Mouse (Mus musculus): ENCODE results near the gene Wdr11. TPM values are rescaled to one million over a fixed set of nuclear protein-coding genes. Genes with fewer than 3 reads are reported as not detected.

Wdr11 gene
- 38.6 and 41.1 TPM in 2 replicates for polyA plus RNA-seq (2014; fragmentation: Nextera tagmentation; extraction: Ambion mirVana)

DNA sequence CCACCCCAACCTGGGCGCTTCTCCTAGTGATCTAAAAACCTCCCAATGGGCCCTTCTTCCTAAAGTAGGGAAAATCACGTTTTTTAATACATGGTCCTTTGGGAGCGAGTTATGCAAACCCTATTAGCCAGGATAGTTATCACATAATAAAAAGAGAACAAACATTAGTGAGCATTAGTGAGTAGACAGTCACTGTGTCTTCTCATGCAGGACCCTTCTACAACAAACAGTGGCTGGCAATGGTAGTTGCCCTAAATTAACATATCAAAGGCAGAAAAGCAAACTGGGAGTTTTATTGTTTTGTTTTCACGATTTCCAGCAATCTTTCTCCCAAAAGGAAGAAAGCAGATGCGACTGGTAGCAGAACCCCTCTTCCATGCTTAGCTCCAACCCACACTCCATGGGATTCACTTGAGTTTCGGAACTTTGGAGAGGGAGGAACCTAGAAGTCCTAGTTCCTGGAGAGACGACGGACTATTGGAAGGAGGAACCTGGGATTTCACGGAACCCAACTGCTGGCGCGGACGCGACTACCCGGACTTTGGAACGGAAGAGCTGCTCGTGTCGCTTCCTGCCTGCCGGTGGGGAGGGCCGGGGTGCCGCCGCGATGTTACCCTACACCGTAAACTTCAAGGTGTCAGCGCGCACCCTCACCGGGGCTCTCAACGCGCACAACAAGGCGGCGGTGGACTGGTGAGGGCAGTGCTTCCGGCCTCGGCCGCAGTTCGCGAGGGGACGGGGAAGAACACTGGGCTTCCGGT lies at the start of gene Wdr11:
Gene Wdr11, plus strand, starts transcription at position 493 of the 761 bp plus-strand sequence.
- ATAC-seq (ENCODE audit: insufficient read depth): peak; percentile 96
- H3K27ac ChIP-seq (ENCODE audit: low read depth): peak within 1 kb of the TSS; percentile 92
- peaks cover 8% of the 10 kb centered on the region; the same call in 1 of the 2 replicates for H3K36me3 ChIP-seq (ENCODE audit: insufficient read depth)
- peak within 1 kb of the TSS; percentile 77 for H3K4me2 ChIP-seq
- TF ChIP-seq CTCF (IDR thresholded peaks at IDR 0.05; ENCODE audit: low read depth): no peak
- H3K4me3 ChIP-seq (ENCODE audit: low read depth, low read length): peak within 1 kb of the TSS; percentile 57
- 3% methylated on average over 37 of the region's 37 CpGs for WGBS
- H3K27me3 ChIP-seq (ENCODE audit: insufficient read depth, low read length): no peaks in the 10 kb centered on the region
- no peaks in the 10 kb centered on the region for H3K9me3 ChIP-seq (ENCODE audit: low read depth, low read length)
- no peaks in the 10 kb centered on the region for H3K4me1 ChIP-seq (ENCODE audit: insufficient read depth)
- peak; percentile 91 for DNase-seq
- H3K9ac ChIP-seq: peak within 1 kb of the TSS; percentile 86

DNA sequence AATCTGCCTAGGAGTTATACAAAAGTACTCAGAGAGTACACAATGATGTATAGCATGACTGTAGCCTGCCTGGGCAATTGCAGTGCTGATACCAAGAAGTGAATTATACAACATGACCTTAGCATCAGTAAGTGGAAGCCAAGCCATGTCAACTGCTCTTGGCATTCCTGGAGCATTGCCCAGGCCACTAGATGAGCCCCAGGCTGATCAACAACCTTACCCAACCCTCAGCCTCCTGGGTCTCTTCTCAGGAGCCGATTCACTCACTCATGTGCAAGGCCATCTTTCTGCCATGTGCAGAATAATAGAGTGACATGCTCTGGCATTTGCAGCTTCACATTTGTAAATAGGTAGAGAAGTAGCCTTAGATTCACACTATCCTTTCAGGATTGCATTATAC lies 24.1 kb upstream of the Wdr11 start:
- 89% methylated on average over 1 of the region's 1 CpGs for WGBS
- no peak overlapping the region for H3K9ac ChIP-seq
- H3K27me3 ChIP-seq (ENCODE audit: insufficient read depth, low read length): no peaks in the 10 kb centered on the region
- no peaks in the 10 kb centered on the region for H3K9me3 ChIP-seq (ENCODE audit: low read depth, low read length)
- no peak overlapping the region for H3K4me3 ChIP-seq (ENCODE audit: low read depth, low read length)
- no peaks in the 10 kb centered on the region for H3K4me1 ChIP-seq (ENCODE audit: insufficient read depth)
- no peak overlapping the region for H3K4me2 ChIP-seq
- H3K27ac ChIP-seq (ENCODE audit: low read depth): no peak overlapping the region
- ATAC-seq (ENCODE audit: insufficient read depth) (no peak), DNase-seq (no peak)
- H3K36me3 ChIP-seq (ENCODE audit: insufficient read depth): no peaks in the 10 kb centered on the region
- no peak for TF ChIP-seq CTCF (IDR thresholded peaks at IDR 0.05; ENCODE audit: low read depth)

DNA sequence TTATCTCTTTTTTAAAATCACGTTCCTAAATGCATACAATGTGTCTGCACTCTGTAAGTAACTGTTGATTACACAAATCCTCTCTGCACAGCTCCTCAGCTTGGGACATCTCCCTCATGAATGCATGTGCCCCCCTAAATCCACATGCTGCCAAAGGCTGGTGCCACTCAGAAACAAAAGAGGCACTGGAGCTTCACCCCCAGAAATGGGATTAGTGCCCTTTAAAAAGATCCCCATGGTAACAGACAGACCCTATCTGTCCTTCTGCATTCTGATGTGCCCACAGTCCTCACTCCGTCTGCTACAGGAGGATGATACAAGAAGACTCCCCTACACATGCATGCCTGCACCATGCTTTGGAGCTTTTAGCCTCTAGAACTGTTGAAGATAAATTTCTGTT lies 23.3 kb upstream of the Wdr11 start:
- no peak for TF ChIP-seq CTCF (IDR thresholded peaks at IDR 0.05; ENCODE audit: low read depth)
- no peak overlapping the region for H3K4me2 ChIP-seq
- no peaks in the 10 kb centered on the region for H3K4me1 ChIP-seq (ENCODE audit: insufficient read depth)
- DNase-seq (no peak), ATAC-seq (ENCODE audit: insufficient read depth) (no peak)
- H3K27me3 ChIP-seq (ENCODE audit: insufficient read depth, low read length): no peaks in the 10 kb centered on the region
- no peaks in the 10 kb centered on the region for H3K36me3 ChIP-seq (ENCODE audit: insufficient read depth)
- no peaks in the 10 kb centered on the region for H3K9me3 ChIP-seq (ENCODE audit: low read depth, low read length)
- H3K4me3 ChIP-seq (ENCODE audit: low read depth, low read length): no peak overlapping the region
- 46% methylated on average over 2 of the region's 2 CpGs for WGBS
- no peak overlapping the region for H3K9ac ChIP-seq
- H3K27ac ChIP-seq (ENCODE audit: low read depth): no peak overlapping the region

DNA sequence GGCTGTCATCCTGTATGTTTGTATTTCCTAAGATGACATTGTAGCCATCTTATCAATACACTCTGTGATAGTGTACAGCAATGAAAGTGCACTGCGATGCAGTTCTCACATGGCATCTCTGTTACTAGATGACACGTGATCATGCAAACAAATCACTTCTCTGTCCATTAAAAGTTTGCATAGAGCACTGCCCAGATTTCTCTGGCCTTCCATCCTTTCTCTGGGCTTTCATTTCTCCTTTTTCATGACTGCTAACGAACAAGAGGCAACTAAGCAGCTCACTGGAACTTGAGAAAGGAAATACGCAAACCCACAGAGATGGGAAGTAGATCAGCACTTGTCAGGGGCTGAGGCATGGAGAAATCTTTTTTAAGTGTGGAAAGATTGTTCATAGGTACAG lies 17.2 kb upstream of the Wdr11 start:
- no peak for ATAC-seq (ENCODE audit: insufficient read depth)
- H3K27me3 ChIP-seq (ENCODE audit: insufficient read depth, low read length): no peaks in the 10 kb centered on the region
- no peak for DNase-seq
- H3K9ac ChIP-seq: no peak overlapping the region
- no peak overlapping the region for H3K27ac ChIP-seq (ENCODE audit: low read depth)
- H3K4me2 ChIP-seq: no peak overlapping the region
- no peak for TF ChIP-seq CTCF (IDR thresholded peaks at IDR 0.05; ENCODE audit: low read depth)
- no peaks in the 10 kb centered on the region for H3K36me3 ChIP-seq (ENCODE audit: insufficient read depth)
- H3K4me1 ChIP-seq (ENCODE audit: insufficient read depth): no peaks in the 10 kb centered on the region
- 42% methylated on average over 4 of the region's 4 CpGs for WGBS
- no peak overlapping the region for H3K4me3 ChIP-seq (ENCODE audit: low read depth, low read length)
- no peaks in the 10 kb centered on the region for H3K9me3 ChIP-seq (ENCODE audit: low read depth, low read length)

DNA sequence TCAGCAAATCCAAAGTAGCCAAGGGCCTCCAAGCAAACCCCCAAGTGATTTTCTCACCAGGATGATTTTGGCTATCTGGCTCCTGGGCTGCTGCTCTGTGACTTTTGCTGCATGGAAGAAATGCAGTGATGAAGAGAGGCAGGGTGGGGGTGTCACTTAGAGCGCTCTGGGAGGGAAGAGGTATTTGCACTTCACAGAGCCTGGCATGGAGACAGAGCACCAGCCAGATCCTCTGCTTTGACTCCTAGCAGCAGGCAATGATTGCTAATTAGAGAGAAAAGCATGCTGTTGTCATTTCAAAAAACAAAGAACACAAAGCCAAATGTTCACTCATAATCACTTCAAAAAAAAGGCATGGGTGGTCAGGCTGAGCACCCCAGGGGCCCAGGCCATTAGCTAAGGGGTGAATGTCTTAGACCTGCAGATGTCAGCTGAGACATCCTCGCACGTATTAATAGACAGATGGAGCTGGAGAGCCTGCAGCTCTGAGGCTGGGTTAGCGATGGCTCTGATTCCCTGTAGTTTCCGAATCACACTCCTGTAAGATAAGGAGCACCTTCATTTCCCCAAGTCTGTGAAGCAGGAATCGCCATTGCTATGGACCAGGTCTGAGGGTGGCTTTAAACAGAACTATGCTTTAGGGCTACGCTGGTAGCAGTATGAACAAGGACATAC lies 16.4 kb upstream of the Wdr11 start:
- H3K4me1 ChIP-seq (ENCODE audit: insufficient read depth): no peaks in the 10 kb centered on the region
- no peak for TF ChIP-seq CTCF (IDR thresholded peaks at IDR 0.05; ENCODE audit: low read depth)
- ATAC-seq (ENCODE audit: insufficient read depth) (no peak), DNase-seq (no peak)
- no peaks in the 10 kb centered on the region for H3K36me3 ChIP-seq (ENCODE audit: insufficient read depth)
- no peak overlapping the region for H3K4me2 ChIP-seq
- no peak overlapping the region for H3K27ac ChIP-seq (ENCODE audit: low read depth)
- H3K27me3 ChIP-seq (ENCODE audit: insufficient read depth, low read length): no peaks in the 10 kb centered on the region
- no peak overlapping the region for H3K9ac ChIP-seq
- H3K9me3 ChIP-seq (ENCODE audit: low read depth, low read length): no peaks in the 10 kb centered on the region
- no peak overlapping the region for H3K4me3 ChIP-seq (ENCODE audit: low read depth, low read length)
- WGBS: 18% methylated on average over 7 of the region's 7 CpGs

DNA sequence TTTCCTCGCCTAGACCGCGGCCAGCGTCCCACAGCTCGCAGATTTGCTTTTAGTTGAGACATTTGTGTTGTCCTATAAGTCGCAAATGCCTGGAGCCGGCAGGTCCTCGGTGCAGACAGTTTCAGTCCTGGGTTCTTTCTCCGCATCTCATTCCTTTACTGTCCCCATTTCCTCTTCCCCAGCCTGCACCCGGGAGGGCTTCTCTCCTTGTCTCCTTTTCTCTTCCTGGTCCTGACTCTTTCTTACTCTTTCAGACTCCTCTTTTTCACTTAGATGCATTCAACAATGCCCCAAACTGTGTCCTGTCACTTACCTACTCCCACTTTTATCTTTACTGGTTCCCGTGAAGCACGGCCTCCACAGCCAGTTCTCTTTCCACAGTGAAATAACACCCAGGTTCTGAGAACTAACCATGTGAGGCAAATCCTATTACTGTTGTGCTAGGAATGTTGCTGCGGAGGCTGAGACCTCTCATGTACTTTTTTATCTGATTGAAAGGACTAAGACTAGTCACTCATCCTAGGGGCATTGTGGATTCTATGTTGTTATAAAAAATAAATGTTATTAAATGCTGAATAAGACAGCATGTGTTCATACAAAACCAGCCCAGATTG lies 576 bp downstream of the Wdr11 start:
- under 1% methylated on average over 13 of the region's 13 CpGs for WGBS
- Histone ChIP-seq H3K36me3 (ENCODE audit: insufficient read depth) (peaks cover 13% of the 10 kb centered on the region; the same call in 1 of the 2 replicates), H3K27ac (ENCODE audit: low read depth) (peak overlapping the region; percentile 92), H3K27me3 (ENCODE audit: insufficient read depth, low read length) (no peaks in the 10 kb centered on the region), H3K9me3 (ENCODE audit: low read depth, low read length) (no peaks in the 10 kb centered on the region), H3K4me2 (peak overlapping the region; percentile 77), H3K4me3 (ENCODE audit: low read depth, low read length) (peak overlapping the region; percentile 57), H3K9ac (peak overlapping the region; percentile 86), H3K4me1 (ENCODE audit: insufficient read depth) (no peaks in the 10 kb centered on the region)
- ATAC-seq (ENCODE audit: insufficient read depth) (peak; percentile 53), DNase-seq (peak; percentile 23)
- TF ChIP-seq CTCF (IDR thresholded peaks at IDR 0.05; ENCODE audit: low read depth): no peak

DNA sequence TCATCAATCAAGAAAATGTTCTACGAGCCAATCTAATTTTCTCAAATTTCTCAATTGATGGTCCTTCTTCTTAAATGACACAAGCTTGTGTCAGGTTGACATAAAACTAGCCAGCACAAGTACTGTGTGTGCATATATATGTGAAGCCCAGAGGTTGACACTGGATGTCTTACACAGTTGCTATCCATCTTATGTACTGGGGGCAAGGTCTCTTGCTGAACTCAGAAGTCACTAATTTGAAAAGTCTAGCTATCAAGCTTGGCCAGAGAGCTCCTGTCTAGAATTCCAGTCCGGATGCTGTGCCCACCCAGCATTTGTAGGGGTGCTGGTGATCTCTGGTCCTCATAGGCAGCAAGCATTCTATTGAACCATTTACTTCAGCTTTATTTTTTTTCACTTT lies 5.5 kb downstream of the Wdr11 start:
- DNase-seq (no peak), ATAC-seq (ENCODE audit: insufficient read depth) (no peak)
- 87% methylated on average over 2 of the region's 2 CpGs for WGBS
- H3K4me2 ChIP-seq: no peak overlapping the region
- H3K27me3 ChIP-seq (ENCODE audit: insufficient read depth, low read length): no peaks in the 10 kb centered on the region
- no peak for TF ChIP-seq CTCF (IDR thresholded peaks at IDR 0.05; ENCODE audit: low read depth)
- H3K4me1 ChIP-seq (ENCODE audit: insufficient read depth): no peaks in the 10 kb centered on the region
- no peak overlapping the region for H3K9ac ChIP-seq
- no peaks in the 10 kb centered on the region for H3K9me3 ChIP-seq (ENCODE audit: low read depth, low read length)
- H3K36me3 ChIP-seq (ENCODE audit: insufficient read depth): peaks cover 42% of the 10 kb centered on the region
- H3K4me3 ChIP-seq (ENCODE audit: low read depth, low read length): no peak overlapping the region
- no peak overlapping the region for H3K27ac ChIP-seq (ENCODE audit: low read depth)

All from lung, embryonic 14.5 days (tissue).